Mouse (Mus musculus): Measurements from ENCODE around the gene Coro2b. TPM values are rescaled to one million over a fixed set of nuclear protein-coding genes. Genes with fewer than 3 reads are reported as not detected.

The Coro2b gene
- polyA plus RNA-seq, 1 experiment from 2014 or later: 9.0 TPM

DNA sequence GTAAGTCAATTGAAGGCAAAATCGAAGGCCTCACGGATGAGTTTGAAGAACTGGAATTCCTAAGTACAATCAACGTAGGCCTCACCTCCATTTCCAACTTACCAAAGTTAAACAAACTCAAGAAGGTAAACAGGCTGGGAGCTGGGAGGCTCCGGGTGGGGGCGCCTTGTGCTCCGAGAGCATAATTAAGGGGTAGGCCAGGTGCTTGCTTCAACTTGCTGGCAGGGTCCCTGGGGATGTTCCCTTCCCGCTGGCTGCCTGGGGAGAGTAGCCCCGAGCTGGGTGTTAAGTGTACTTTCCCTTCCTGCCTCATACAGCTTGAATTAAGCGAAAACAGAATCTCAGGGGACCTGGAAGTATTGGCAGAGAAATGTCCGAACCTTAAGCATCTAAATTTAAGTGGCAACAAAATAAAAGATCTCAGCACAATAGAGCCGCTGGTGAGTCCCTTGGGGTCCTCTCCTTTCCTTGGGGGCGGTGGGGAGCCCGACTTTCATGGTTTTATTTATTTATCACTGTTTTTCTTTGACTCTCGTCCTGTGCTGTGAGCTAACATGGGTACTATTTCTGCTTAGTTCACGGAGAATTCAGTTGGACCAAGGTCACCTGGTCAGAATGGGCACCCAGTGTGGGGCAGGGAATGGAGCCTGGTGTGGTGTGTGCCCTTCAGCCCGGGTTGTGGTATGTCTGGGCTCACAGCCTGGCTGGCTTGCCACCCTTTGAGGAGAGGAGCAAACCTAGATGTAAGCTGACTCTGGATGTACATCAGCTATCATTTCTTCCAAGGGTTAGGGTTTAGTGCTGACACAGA, 164.9 kb downstream of the Coro2b start:
- no peaks in the 10 kb centered on the region for H3K27me3 ChIP-seq (replicated peaks; ENCODE audit: control insufficient read depth, insufficient read depth, low read length)
- H3K9me3 ChIP-seq (ENCODE audit: control insufficient read depth, low read length): no peaks in the 10 kb centered on the region
- H3K27ac ChIP-seq (ENCODE audit: low read depth): no peak overlapping the region
- ATAC-seq (replicated peaks; ENCODE audit: low FRiP score, low TSS enrichment, low read depth): no peak
- no peak overlapping the region for H3K4me3 ChIP-seq (ENCODE audit: low read depth, low read length)
- no peak for DNase-seq (ENCODE audit: low spot score)
- 59% methylated on average over 16 of the region's 16 CpGs for WGBS
- H3K4me2 ChIP-seq (ENCODE audit: low read length): no peak overlapping the region
- H3K36me3 ChIP-seq (ENCODE audit: control insufficient read depth, insufficient read depth, low read length): peaks cover 47% of the 10 kb centered on the region
- H3K9ac ChIP-seq (ENCODE audit: low read length): no peak overlapping the region
- peaks cover 36% of the 10 kb centered on the region for H3K4me1 ChIP-seq (replicated peaks; ENCODE audit: control insufficient read depth, insufficient read depth, low read length)

DNA sequence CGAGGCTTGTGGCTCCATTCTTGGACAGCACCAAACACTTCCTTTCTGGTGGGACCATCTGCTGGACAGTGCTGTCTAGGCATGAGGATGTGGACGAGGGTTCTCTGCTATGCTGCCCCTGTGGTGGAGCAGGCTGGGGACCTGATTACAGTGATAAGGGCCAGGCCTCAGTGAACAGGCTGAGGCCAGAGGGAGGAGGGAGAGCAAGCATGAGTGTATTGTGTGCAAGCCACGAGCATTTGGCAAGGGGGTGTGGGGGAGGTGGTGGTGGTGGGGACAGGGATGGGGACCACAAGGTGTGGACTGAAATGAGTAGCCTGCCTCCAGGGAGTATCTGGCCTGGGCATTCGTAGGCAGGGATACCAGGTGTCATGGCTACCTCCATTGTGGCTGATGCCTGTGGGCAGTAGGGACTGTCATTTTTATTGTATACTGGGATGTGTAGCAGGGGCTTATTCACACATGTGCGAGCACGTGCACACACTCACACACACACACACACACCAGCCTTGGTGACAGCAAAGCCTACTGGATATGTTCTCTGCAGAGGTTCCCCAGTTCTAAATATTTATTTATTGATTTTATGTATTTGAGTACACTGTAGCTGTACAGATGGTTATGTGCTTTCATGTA, 166.1 kb downstream of the Coro2b start:
- H3K4me1 ChIP-seq (replicated peaks; ENCODE audit: control insufficient read depth, insufficient read depth, low read length): peaks cover 47% of the 10 kb centered on the region
- no peak overlapping the region for H3K4me3 ChIP-seq (ENCODE audit: low read depth, low read length)
- 64% methylated on average over 6 of the region's 6 CpGs for WGBS
- no peak overlapping the region for H3K9ac ChIP-seq (ENCODE audit: low read length)
- no peak overlapping the region for H3K4me2 ChIP-seq (ENCODE audit: low read length)
- ATAC-seq (replicated peaks; ENCODE audit: low FRiP score, low TSS enrichment, low read depth) (no peak), DNase-seq (ENCODE audit: low spot score) (no peak)
- H3K9me3 ChIP-seq (ENCODE audit: control insufficient read depth, low read length): no peaks in the 10 kb centered on the region
- peaks cover 35% of the 10 kb centered on the region for H3K36me3 ChIP-seq (ENCODE audit: control insufficient read depth, insufficient read depth, low read length)
- no peak overlapping the region for H3K27ac ChIP-seq (ENCODE audit: low read depth)
- H3K27me3 ChIP-seq (replicated peaks; ENCODE audit: control insufficient read depth, insufficient read depth, low read length): no peaks in the 10 kb centered on the region

DNA sequence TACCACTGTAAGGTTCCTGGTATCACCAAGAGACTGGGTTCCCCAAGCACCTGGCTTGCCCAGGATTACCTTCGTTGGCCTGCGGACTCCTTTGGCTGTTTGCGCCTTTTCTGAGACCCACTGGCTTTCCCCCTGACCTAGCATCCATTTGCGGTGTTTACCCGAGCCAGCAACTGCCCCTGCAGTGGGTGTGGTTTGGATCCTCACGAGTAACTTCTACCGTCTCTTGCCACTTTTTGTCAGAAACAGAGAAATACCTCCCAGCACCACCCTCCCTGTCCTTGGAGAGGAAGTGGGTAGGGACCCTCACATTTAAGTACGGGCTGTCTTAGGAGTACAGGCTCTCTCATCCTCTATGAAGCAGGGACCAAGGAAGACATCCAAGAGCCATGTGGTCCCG, 166.7 kb downstream of the Coro2b start:
- Histone ChIP-seq H3K4me2 (ENCODE audit: low read length) (no peak overlapping the region), H3K9me3 (ENCODE audit: control insufficient read depth, low read length) (no peaks in the 10 kb centered on the region), H3K27ac (ENCODE audit: low read depth) (no peak overlapping the region), H3K4me1 (replicated peaks; ENCODE audit: control insufficient read depth, insufficient read depth, low read length) (peaks cover 53% of the 10 kb centered on the region), H3K27me3 (replicated peaks; ENCODE audit: control insufficient read depth, insufficient read depth, low read length) (no peaks in the 10 kb centered on the region), H3K36me3 (ENCODE audit: control insufficient read depth, insufficient read depth, low read length) (peaks cover 29% of the 10 kb centered on the region), H3K4me3 (ENCODE audit: low read depth, low read length) (no peak overlapping the region), H3K9ac (ENCODE audit: low read length) (no peak overlapping the region)
- ATAC-seq (replicated peaks; ENCODE audit: low FRiP score, low TSS enrichment, low read depth): no peak
- 60% methylated on average over 9 of the region's 9 CpGs for WGBS
- DNase-seq (ENCODE audit: low spot score): no peak

Other genes starting within 250 kb of the Coro2b start
- gene Anp32a, start 195.8 kb downstream of the Coro2b start, polyA plus RNA-seq (2014; fragmentation: Nextera tagmentation; extraction: Ambion mirVana): 99.8 and 103 TPM in 2 replicates
- 4.2 and 4.8 TPM in 2 replicates for gene Itga11, start 140.8 kb upstream of the Coro2b start, polyA plus RNA-seq (2014; fragmentation: Nextera tagmentation; extraction: Ambion mirVana)

Data from intestine, embryonic 14.5 days (tissue).